Mouse (Mus musculus): ENCODE results near the gene Gnb1l. TPM values are rescaled to one million over a fixed set of nuclear protein-coding genes. Genes with fewer than 3 reads are reported as not detected.

The Gnb1l gene
- total and polyA plus RNA-seq, 2 experiments from 2014 or later, result 9.6 to 18.0 TPM

DNA sequence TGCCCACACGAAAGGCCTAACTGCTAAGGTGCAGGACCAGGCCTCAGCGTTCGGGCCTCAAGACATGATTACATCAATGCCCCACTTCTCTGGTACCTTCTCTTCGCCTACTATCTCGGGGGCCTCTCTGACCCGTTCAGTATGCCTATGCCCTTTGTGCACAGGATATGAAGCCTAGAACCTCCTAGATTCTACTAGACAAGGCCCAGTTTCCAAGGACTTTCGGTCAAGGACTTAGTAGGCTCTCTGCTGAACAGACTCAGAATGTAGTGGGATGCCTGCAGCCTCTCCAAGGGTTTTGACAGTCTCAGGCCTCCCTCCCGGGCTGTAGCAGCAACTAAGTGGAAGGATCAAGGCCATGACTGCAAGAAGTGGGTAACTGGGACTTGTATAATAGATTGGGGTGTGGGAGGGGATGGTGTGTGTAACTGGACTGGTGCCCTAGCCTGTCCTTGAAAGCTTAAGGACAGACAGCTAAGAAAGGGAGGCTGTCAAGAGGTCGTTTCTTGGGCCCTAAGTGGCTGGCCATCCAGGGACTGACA lies 90.6 kb downstream of the Gnb1l start:
- WGBS, result 34% methylated on average over 9 of the region's 9 CpGs
- peaks cover 73% of the 10 kb centered on the region for H3K27me3 ChIP-seq (ENCODE audit: insufficient read depth, low read length)
- no peak overlapping the region for H3K4me2 ChIP-seq (ENCODE audit: low read depth, low read length)
- H3K27ac ChIP-seq, result no peak overlapping the region
- ATAC-seq (no peak), DNase-seq (ENCODE audit: low spot score) (no peak)
- no peaks in the 10 kb centered on the region for H3K36me3 ChIP-seq (ENCODE audit: insufficient read depth, low read length)
- H3K9ac ChIP-seq (replicated peaks; ENCODE audit: low read length), result no peak overlapping the region
- no peak for TF ChIP-seq CTCF (IDR thresholded peaks at IDR 0.05; ENCODE audit: low read depth)
- peaks cover 4% of the 10 kb centered on the region; the same call in 1 of the 2 replicates for H3K4me1 ChIP-seq (ENCODE audit: insufficient read depth, low read length)
- no peaks in the 10 kb centered on the region for H3K9me3 ChIP-seq (ENCODE audit: low read length)
- no peak overlapping the region for H3K4me3 ChIP-seq (ENCODE audit: low read length)

DNA sequence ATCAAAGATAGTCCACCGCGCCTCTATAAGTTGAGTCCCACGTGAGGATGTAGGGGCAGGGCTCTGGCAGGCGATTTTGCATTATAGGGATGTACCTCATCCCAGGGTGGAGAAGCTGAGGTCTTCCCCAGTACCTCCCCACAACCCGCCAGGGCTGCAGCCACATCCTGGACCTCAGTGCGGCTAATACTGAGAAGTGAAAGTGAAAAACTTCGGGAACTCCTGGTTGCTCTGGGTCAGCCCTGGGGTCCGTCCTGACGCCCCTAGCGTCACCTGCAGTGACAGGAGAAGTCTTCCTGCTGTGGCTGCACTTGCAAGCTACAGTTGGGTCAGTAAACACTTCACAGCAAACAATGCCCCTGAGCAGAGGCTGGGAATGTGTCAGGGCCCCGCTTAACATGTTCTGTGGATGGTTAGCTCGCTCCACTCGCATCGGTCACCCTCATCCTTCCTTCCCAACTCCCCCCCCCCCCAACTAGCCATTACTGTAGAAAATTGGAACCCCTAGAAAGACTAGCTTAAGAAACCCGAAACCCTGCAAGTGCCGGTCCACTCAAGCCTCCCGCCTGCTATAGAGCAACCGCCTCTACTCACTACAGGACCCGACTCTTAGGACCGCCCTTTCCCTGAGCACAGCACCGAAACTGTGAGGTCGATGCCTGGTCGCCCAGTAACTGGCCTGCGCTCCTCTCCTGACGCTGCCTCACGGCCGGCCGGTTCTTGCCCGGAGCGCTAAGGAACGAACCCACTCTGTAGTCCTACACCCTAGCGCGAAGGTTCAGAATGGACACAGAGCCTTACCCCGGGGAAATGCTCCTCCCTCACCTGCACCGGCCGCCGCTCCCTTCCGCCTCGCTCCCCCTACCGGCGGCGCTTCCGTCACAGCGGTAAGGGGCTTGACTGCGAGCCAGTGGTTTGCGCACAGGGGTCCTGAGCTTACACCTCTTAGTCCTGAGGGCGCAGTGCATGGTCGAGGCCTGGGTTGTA lies 91.6 kb downstream of the Gnb1l start, which contains the start of gene Tbx1:
Gene Tbx1 (minus strand): TSS at position 868 of the 987 bp plus-strand sequence.
- Histone ChIP-seq H3K4me3 (ENCODE audit: low read length) (peak within 1 kb of the TSS; percentile 18), H3K4me2 (ENCODE audit: low read depth, low read length) (peak within 1 kb of the TSS; percentile 39), H3K9me3 (ENCODE audit: low read length) (no peaks in the 10 kb centered on the region), H3K36me3 (ENCODE audit: insufficient read depth, low read length) (no peaks in the 10 kb centered on the region), H3K9ac (replicated peaks; ENCODE audit: low read length) (no peak within 1 kb of the TSS), H3K27me3 (ENCODE audit: insufficient read depth, low read length) (peaks cover 63% of the 10 kb centered on the region), H3K27ac (no peak within 1 kb of the TSS), H3K4me1 (ENCODE audit: insufficient read depth, low read length) (peaks cover 4% of the 10 kb centered on the region; the same call in 1 of the 2 replicates)
- 3% methylated on average over 48 of the region's 48 CpGs for WGBS
- DNase-seq (ENCODE audit: low spot score), result no peak
- ATAC-seq, result no peak
- peak; percentile 49 for TF ChIP-seq CTCF (IDR thresholded peaks at IDR 0.05; ENCODE audit: low read depth)

DNA sequence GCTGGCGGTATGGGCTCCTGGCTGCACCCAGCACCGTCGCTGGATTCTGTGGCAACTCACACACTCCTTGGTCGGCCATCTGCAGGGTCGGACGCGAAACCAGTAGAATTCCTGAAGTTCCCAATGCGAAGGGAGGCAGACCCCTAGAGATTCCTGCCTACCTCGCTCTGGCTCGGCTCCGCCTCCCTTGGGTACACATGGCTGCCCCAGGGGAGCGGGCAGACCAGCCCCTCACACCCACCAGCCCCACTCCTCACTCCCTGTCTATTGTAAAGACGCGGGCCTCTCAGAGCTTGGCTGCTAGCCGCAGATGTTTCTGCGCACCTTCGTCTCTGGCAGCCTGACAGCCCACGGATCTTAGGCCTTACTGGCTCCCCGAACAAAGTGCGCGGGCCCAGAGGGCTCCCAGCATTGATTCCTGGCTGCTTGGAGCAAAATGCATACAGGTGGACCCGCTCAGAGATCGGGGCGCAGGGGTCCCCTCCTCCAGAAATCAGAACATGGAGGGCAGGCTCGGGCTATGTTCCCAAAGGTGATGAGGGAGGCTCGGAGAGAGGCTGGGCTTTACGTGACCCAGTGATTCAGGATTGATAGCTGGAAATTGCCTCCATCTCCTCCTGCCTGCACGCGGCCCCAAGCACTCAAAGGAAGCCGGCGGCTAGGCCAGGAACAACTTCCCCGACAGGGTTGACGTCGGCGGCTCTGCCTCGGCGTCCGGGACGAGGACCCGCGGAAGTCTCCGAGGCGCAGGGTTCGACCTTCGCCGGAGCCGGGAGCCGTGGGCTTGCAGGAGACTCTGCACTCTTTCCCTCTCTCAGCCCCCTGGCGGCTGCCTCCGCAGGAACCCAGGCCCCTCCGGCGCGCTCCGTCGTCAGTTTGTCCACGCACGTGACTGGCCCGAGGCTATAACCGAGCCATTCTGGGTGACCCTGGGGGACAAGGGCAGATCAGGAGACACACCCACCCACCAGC lies 92.8 kb downstream of the Gnb1l start:
- Histone ChIP-seq H3K4me1 (ENCODE audit: insufficient read depth, low read length) (peaks cover 4% of the 10 kb centered on the region; the same call in 1 of the 2 replicates), H3K9me3 (ENCODE audit: low read length) (no peaks in the 10 kb centered on the region), H3K27me3 (ENCODE audit: insufficient read depth, low read length) (peaks cover 51% of the 10 kb centered on the region), H3K4me2 (ENCODE audit: low read depth, low read length) (peak overlapping the region; percentile 34), H3K27ac (no peak overlapping the region), H3K36me3 (ENCODE audit: insufficient read depth, low read length) (no peaks in the 10 kb centered on the region), H3K9ac (replicated peaks; ENCODE audit: low read length) (no peak overlapping the region), H3K4me3 (ENCODE audit: low read length) (0 out of 2 replicates have a peak overlapping the region, but pooled peaks have one; percentile 8)
- DNase-seq (ENCODE audit: low spot score) (no peak), ATAC-seq (no peak)
- TF ChIP-seq CTCF (IDR thresholded peaks at IDR 0.05; ENCODE audit: low read depth), result peak; percentile 40
- 4% methylated on average over 59 of the region's 59 CpGs for WGBS

DNA sequence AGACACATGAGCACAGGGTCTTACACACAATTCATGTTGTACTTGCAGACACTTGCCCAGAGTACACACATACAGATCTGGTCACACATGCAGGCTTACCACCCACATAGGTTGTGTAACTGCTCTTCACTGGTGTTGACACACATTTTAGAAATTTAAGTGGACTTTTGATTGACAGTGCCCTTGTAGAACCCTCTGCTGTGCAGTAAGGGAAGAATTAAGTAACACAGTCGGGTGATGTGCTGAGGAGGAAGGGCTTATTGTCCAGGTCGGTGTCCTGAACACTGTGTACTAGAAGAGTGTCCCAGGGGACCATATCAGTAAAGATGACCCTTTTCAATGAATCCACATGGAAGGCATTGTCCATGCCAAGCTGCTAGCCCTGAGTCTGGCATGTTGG lies 95.4 kb downstream of the Gnb1l start:
- TF ChIP-seq CTCF (IDR thresholded peaks at IDR 0.05; ENCODE audit: low read depth), result no peak
- peaks cover 4% of the 10 kb centered on the region; the same call in 1 of the 2 replicates for H3K4me1 ChIP-seq (ENCODE audit: insufficient read depth, low read length)
- no peaks in the 10 kb centered on the region for H3K36me3 ChIP-seq (ENCODE audit: insufficient read depth, low read length)
- no peak overlapping the region for H3K4me3 ChIP-seq (ENCODE audit: low read length)
- no peak for ATAC-seq
- H3K27ac ChIP-seq, result no peak overlapping the region
- H3K9me3 ChIP-seq (ENCODE audit: low read length), result no peaks in the 10 kb centered on the region
- H3K4me2 ChIP-seq (ENCODE audit: low read depth, low read length), result no peak overlapping the region
- DNase-seq (ENCODE audit: low spot score), result no peak
- H3K9ac ChIP-seq (replicated peaks; ENCODE audit: low read length), result no peak overlapping the region
- H3K27me3 ChIP-seq (ENCODE audit: insufficient read depth, low read length), result peaks cover 35% of the 10 kb centered on the region
- 71% methylated on average over 2 of the region's 2 CpGs for WGBS

DNA sequence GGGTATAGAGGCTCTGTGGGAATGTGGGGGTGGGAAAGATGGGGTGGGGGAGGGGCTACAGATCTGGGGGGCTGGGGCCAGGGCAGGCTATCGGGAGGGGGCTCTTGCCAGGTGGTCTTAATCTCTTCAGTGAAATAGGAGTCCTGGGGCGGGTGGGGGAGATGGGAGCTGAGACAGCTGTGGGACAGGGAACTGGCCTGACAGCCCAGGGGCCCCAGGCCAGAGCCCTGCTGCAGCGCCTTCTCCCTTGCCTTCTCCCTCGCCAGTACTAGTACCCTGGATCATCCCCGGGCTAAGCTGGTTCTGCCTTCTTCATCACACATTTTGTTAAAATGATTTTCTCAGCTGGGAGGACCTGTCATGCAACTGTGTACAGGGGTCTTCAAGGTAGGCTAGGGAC lies 97.7 kb downstream of the Gnb1l start:
- H3K4me1 ChIP-seq (ENCODE audit: insufficient read depth, low read length), result peaks cover 1% of the 10 kb centered on the region; the same call in 1 of the 2 replicates
- H3K27ac ChIP-seq, result no peak overlapping the region
- ATAC-seq, result no peak
- no peak overlapping the region for H3K9ac ChIP-seq (replicated peaks; ENCODE audit: low read length)
- 60% methylated on average over 5 of the region's 5 CpGs for WGBS
- H3K4me3 ChIP-seq (ENCODE audit: low read length), result no peak overlapping the region
- no peak for DNase-seq (ENCODE audit: low spot score)
- no peaks in the 10 kb centered on the region for H3K9me3 ChIP-seq (ENCODE audit: low read length)
- H3K36me3 ChIP-seq (ENCODE audit: insufficient read depth, low read length), result no peaks in the 10 kb centered on the region
- TF ChIP-seq CTCF (IDR thresholded peaks at IDR 0.05; ENCODE audit: low read depth), result no peak
- H3K27me3 ChIP-seq (ENCODE audit: insufficient read depth, low read length), result peaks cover 14% of the 10 kb centered on the region
- H3K4me2 ChIP-seq (ENCODE audit: low read depth, low read length), result no peak overlapping the region

DNA sequence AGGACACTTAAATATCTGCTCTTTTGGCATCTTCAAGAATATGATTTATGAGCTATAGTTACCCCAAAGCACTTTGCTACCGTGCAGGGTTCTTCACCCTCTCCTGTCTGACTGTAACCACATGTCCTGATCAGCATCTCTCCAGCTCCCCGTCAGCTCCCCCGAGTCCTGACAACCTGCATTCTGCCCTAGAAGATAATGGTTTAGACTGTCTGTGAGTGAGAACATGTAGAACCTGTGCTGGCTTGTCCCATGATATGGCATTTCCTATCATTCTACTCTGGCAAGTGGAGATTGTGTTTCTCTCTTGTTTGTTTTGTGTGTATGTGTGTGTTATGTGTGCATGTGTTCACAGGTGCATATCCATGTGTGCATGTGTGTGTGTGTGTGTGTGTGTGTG lies 99.5 kb downstream of the Gnb1l start:
- H3K27ac ChIP-seq, result no peak overlapping the region
- no peak for TF ChIP-seq CTCF (IDR thresholded peaks at IDR 0.05; ENCODE audit: low read depth)
- H3K9me3 ChIP-seq (ENCODE audit: low read length), result no peaks in the 10 kb centered on the region
- 91% methylated on average over 3 of the region's 3 CpGs for WGBS
- H3K36me3 ChIP-seq (ENCODE audit: insufficient read depth, low read length), result no peaks in the 10 kb centered on the region
- no peak overlapping the region for H3K4me2 ChIP-seq (ENCODE audit: low read depth, low read length)
- ATAC-seq, result no peak
- no peaks in the 10 kb centered on the region for H3K4me1 ChIP-seq (ENCODE audit: insufficient read depth, low read length)
- no peak overlapping the region for H3K9ac ChIP-seq (replicated peaks; ENCODE audit: low read length)
- H3K4me3 ChIP-seq (ENCODE audit: low read length), result no peak overlapping the region
- H3K27me3 ChIP-seq (ENCODE audit: insufficient read depth, low read length), result peaks cover 5% of the 10 kb centered on the region; the same call in 1 of the 2 replicates
- no peak for DNase-seq (ENCODE audit: low spot score)
